Mouse (Mus musculus): ENCODE results near the gene Fhit. TPM values are rescaled to one million over a fixed set of nuclear protein-coding genes. Genes with fewer than 3 reads are reported as not detected.

Fhit gene
- polyA plus RNA-seq, 1 experiment from 2014 or later: 4.8 TPM

GRCm38 (mm10) chr14:10568937-10569552 lies 592.8 kb downstream of the Fhit start:
- H3K4me2 ChIP-seq: no peak overlapping the region

GRCm38 (mm10) chr14:10567771-10568170 lies 594.1 kb downstream of the Fhit start:
- no peak overlapping the region for H3K9ac ChIP-seq (replicated peaks)
- H3K4me3 ChIP-seq (replicated peaks): no peak overlapping the region
- WGBS: 83% methylated on average over 2 of the region's 2 CpGs
- no peaks in the 10 kb centered on the region for H3K36me3 ChIP-seq
- H3K9me3 ChIP-seq: no peaks in the 10 kb centered on the region
- no peaks in the 10 kb centered on the region for H3K27me3 ChIP-seq
- H3K27ac ChIP-seq: no peak overlapping the region
- no peak for ATAC-seq (ENCODE audit: insufficient number of reproducible peaks, insufficient read depth, low FRiP score, low TSS enrichment, low read depth)
- no peak overlapping the region for H3K4me2 ChIP-seq
- no peaks in the 10 kb centered on the region for H3K4me1 ChIP-seq (replicated peaks)

More at GRCm38 (mm10) chr14:10568937-10569552, 592.8 kb downstream of the Fhit start:
- Histone ChIP-seq H3K9me3 (no peaks in the 10 kb centered on the region), H3K27ac (no peak overlapping the region), H3K4me1 (replicated peaks) (no peaks in the 10 kb centered on the region), H3K4me3 (replicated peaks) (no peak overlapping the region), H3K27me3 (no peaks in the 10 kb centered on the region), H3K36me3 (no peaks in the 10 kb centered on the region), H3K9ac (replicated peaks) (no peak overlapping the region)
- WGBS: 84% methylated on average over 3 of the region's 3 CpGs
- ATAC-seq (ENCODE audit: insufficient number of reproducible peaks, insufficient read depth, low FRiP score, low TSS enrichment, low read depth): no peak

GRCm38 (mm10) chr14:10554755-10555154 lies 607.1 kb downstream of the Fhit start:
- H3K36me3 ChIP-seq: no peaks in the 10 kb centered on the region
- no peak overlapping the region for H3K27ac ChIP-seq
- H3K9ac ChIP-seq (replicated peaks): no peak overlapping the region
- no peak overlapping the region for H3K4me3 ChIP-seq (replicated peaks)
- H3K4me1 ChIP-seq (replicated peaks): no peaks in the 10 kb centered on the region
- ATAC-seq (ENCODE audit: insufficient number of reproducible peaks, insufficient read depth, low FRiP score, low TSS enrichment, low read depth): no peak
- no peaks in the 10 kb centered on the region for H3K27me3 ChIP-seq
- WGBS: 55% methylated on average over 6 of the region's 6 CpGs
- H3K4me2 ChIP-seq: no peak overlapping the region
- H3K9me3 ChIP-seq: no peaks in the 10 kb centered on the region

GRCm38 (mm10) chr14:10548632-10549031 lies 613.2 kb downstream of the Fhit start:
- H3K4me1 ChIP-seq (replicated peaks): no peaks in the 10 kb centered on the region
- 82% methylated on average over 2 of the region's 2 CpGs for WGBS
- H3K27ac ChIP-seq: no peak overlapping the region
- ATAC-seq (ENCODE audit: insufficient number of reproducible peaks, insufficient read depth, low FRiP score, low TSS enrichment, low read depth): no peak
- H3K27me3 ChIP-seq: no peaks in the 10 kb centered on the region
- no peaks in the 10 kb centered on the region for H3K36me3 ChIP-seq
- no peak overlapping the region for H3K4me2 ChIP-seq
- H3K9me3 ChIP-seq: no peaks in the 10 kb centered on the region
- no peak overlapping the region for H3K4me3 ChIP-seq (replicated peaks)
- no peak overlapping the region for H3K9ac ChIP-seq (replicated peaks)

- Histone ChIP-seq H3K9ac (replicated peaks) (no peak overlapping the region), H3K36me3 (no peaks in the 10 kb centered on the region), H3K9me3 (no peaks in the 10 kb centered on the region), H3K4me1 (replicated peaks) (no peaks in the 10 kb centered on the region), H3K4me2 (no peak overlapping the region), H3K4me3 (replicated peaks) (no peak overlapping the region), H3K27me3 (no peaks in the 10 kb centered on the region), H3K27ac (no peak overlapping the region)
- 63% methylated on average over 3 of the region's 3 CpGs for WGBS
- ATAC-seq (ENCODE audit: insufficient number of reproducible peaks, insufficient read depth, low FRiP score, low TSS enrichment, low read depth): no peak
Measured at GRCm38 (mm10) chr14:10545916-10546315, 615.9 kb downstream of the Fhit start.

- H3K36me3 ChIP-seq: no peaks in the 10 kb centered on the region
- H3K27me3 ChIP-seq: no peaks in the 10 kb centered on the region
- no peak overlapping the region for H3K27ac ChIP-seq
- no peak overlapping the region for H3K9ac ChIP-seq (replicated peaks)
- H3K4me3 ChIP-seq (replicated peaks): no peak overlapping the region
- WGBS: 56% methylated on average over 2 of the region's 2 CpGs
- 0 out of 2 replicates have a peak, but pooled peaks cover 2% of the 10 kb centered on the region for H3K4me1 ChIP-seq (replicated peaks)
- H3K9me3 ChIP-seq: no peaks in the 10 kb centered on the region
- no peak for ATAC-seq (ENCODE audit: insufficient number of reproducible peaks, insufficient read depth, low FRiP score, low TSS enrichment, low read depth)
- H3K4me2 ChIP-seq: no peak overlapping the region
Measured at GRCm38 (mm10) chr14:10534862-10535261, 627.0 kb downstream of the Fhit start.

- H3K4me1 ChIP-seq (replicated peaks): 0 out of 2 replicates have a peak, but pooled peaks cover 2% of the 10 kb centered on the region
- no peak overlapping the region for H3K4me2 ChIP-seq
- no peaks in the 10 kb centered on the region for H3K9me3 ChIP-seq
- WGBS: 85% methylated on average over 8 of the region's 8 CpGs
- H3K27ac ChIP-seq: no peak overlapping the region
- no peak for ATAC-seq (ENCODE audit: insufficient number of reproducible peaks, insufficient read depth, low FRiP score, low TSS enrichment, low read depth)
- H3K9ac ChIP-seq (replicated peaks): no peak overlapping the region
- no peaks in the 10 kb centered on the region for H3K36me3 ChIP-seq
- H3K27me3 ChIP-seq: no peaks in the 10 kb centered on the region
- H3K4me3 ChIP-seq (replicated peaks): no peak overlapping the region
Measured at GRCm38 (mm10) chr14:10531748-10532500, 629.9 kb downstream of the Fhit start.

- H3K9me3 ChIP-seq: no peaks in the 10 kb centered on the region
- no peak overlapping the region for H3K4me2 ChIP-seq
- no peaks in the 10 kb centered on the region for H3K36me3 ChIP-seq
- H3K4me3 ChIP-seq (replicated peaks): no peak overlapping the region
- H3K4me1 ChIP-seq (replicated peaks): no peaks in the 10 kb centered on the region
- no peaks in the 10 kb centered on the region for H3K27me3 ChIP-seq
- WGBS: 70% methylated on average over 2 of the region's 2 CpGs
- H3K27ac ChIP-seq: no peak overlapping the region
- no peak overlapping the region for H3K9ac ChIP-seq (replicated peaks)
- no peak for ATAC-seq (ENCODE audit: insufficient number of reproducible peaks, insufficient read depth, low FRiP score, low TSS enrichment, low read depth)
Measured at GRCm38 (mm10) chr14:10526800-10527199, 635.0 kb downstream of the Fhit start.

GRCm38 (mm10) chr14:10525786-10526185 lies 636.0 kb downstream of the Fhit start:
- no peaks in the 10 kb centered on the region for H3K4me1 ChIP-seq (replicated peaks)
- 88% methylated on average over 4 of the region's 4 CpGs for WGBS
- no peak overlapping the region for H3K4me3 ChIP-seq (replicated peaks)
- no peaks in the 10 kb centered on the region for H3K27me3 ChIP-seq
- no peak overlapping the region for H3K27ac ChIP-seq
- no peaks in the 10 kb centered on the region for H3K36me3 ChIP-seq
- no peak for ATAC-seq (ENCODE audit: insufficient number of reproducible peaks, insufficient read depth, low FRiP score, low TSS enrichment, low read depth)
- no peak overlapping the region for H3K4me2 ChIP-seq
- H3K9me3 ChIP-seq: no peaks in the 10 kb centered on the region
- H3K9ac ChIP-seq (replicated peaks): no peak overlapping the region

GRCm38 (mm10) chr14:10514026-10514425 lies 647.8 kb downstream of the Fhit start:
- Histone ChIP-seq H3K9me3 (no peaks in the 10 kb centered on the region), H3K4me1 (replicated peaks) (no peaks in the 10 kb centered on the region), H3K4me3 (replicated peaks) (no peak overlapping the region), H3K36me3 (no peaks in the 10 kb centered on the region), H3K9ac (replicated peaks) (no peak overlapping the region), H3K27me3 (no peaks in the 10 kb centered on the region), H3K4me2 (no peak overlapping the region), H3K27ac (no peak overlapping the region)
- ATAC-seq (ENCODE audit: insufficient number of reproducible peaks, insufficient read depth, low FRiP score, low TSS enrichment, low read depth): no peak

- Histone ChIP-seq H3K9ac (replicated peaks) (no peak overlapping the region), H3K36me3 (no peaks in the 10 kb centered on the region), H3K27ac (no peak overlapping the region), H3K4me1 (replicated peaks) (no peaks in the 10 kb centered on the region; the same call in 1 of the 2 replicates), H3K27me3 (no peaks in the 10 kb centered on the region), H3K9me3 (no peaks in the 10 kb centered on the region), H3K4me2 (no peak overlapping the region), H3K4me3 (replicated peaks) (no peak overlapping the region)
- ATAC-seq (ENCODE audit: insufficient number of reproducible peaks, insufficient read depth, low FRiP score, low TSS enrichment, low read depth): no peak
Measured at GRCm38 (mm10) chr14:10509252-10509651, 652.6 kb downstream of the Fhit start.

All from limb, embryonic 12.5 days (tissue).